Mouse (Mus musculus) heart, adult 2 months (tissue): Measurements from ENCODE around the gene Nhp2.

ENCODE experiments used
- CTCF ChIP-seq: fragments of 200-600 bp; IDR thresholded peaks from 2 replicates; pipeline ENCODE4 v1.8.1; 2022; ENCODE audit warnings: antibody characterized with exemption, mild to moderate bottlenecking, moderate library complexity
- EP300 ChIP-seq: fragments of 200-500 bp; IDR thresholded peaks from 2 replicates; pipeline ENCODE4 v1.6.1; 2011; ENCODE audit warnings: low read depth, low read length, control low read depth; ENCODE audit not compliant: insufficient read depth
- POLR2A ChIP-seq: fragments of 200-500 bp; IDR thresholded peaks from 2 replicates; pipeline ENCODE4 v1.6.1; 2011; ENCODE audit warnings: mild to moderate bottlenecking, low read depth, low read length, control low read depth; ENCODE audit not compliant: insufficient read depth

DNA sequence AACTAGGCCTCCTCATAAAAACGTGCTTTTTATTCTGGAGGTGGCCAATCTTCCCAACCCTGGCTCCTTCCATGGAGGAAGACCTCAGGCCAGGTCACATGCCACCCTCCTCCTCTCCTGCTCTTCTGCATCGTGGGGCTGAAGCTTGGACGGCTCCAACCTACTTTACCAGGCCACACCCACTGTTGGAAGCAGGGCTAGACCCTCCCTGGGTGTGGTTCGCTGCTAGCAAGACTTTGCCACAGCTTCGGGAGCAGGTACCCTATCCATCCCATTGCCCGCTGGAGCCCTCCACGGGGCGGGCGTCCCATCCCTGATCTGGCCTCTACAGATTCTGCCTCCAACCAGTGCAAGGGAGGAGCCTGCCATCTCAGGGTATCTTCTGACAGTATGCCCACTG, 23.7 kb downstream of the Nhp2 start:
- TF ChIP-seq CTCF (no peak), POLR2A (no peak), EP300 (no peak)
